Mouse (Mus musculus) MEL (cell line): Measurements from ENCODE around the gene Creb3l1. TPM values are rescaled to one million over a fixed set of nuclear protein-coding genes. Genes with fewer than 3 reads are reported as not detected.

Experiments
- DNase-seq: peaks from one replicate; pipeline ENCODE4 v3.0.0; 2011; ENCODE audit warnings: low read depth, low spot score
- H3K27ac ChIP-seq: 2 replicates; pipeline ENCODE4 v1.5.1; 2012; ENCODE audit warnings: low read depth, mild to moderate bottlenecking, control low read depth, low read length, moderate library complexity; ENCODE audit not compliant: control insufficient read depth
- H3K27me3 ChIP-seq, 2 experiments: fragments of 150-350 bp in 1 of 2; sonication (generic) in 1 of 2; 2 replicates each; pipeline ENCODE4 v1.6.1; 2012; ENCODE audit warnings: low read length in 2 of 2, mild to moderate bottlenecking in 2 of 2, improper control_type of control experiment in 1 of 2, moderate library complexity in 1 of 2; ENCODE audit not compliant: insufficient read depth in 2 of 2, control insufficient read depth in 1 of 2
- H3K36me3 ChIP-seq, 2 experiments: 2 replicates each; pipeline ENCODE4 v1.6.1; 2012 to 2014; ENCODE audit warnings: low read length in 2 of 2, improper control_type of control experiment in 1 of 2, inconsistent platforms in 1 of 2, mild to moderate bottlenecking in 1 of 2; ENCODE audit not compliant: insufficient read depth in 2 of 2, control insufficient read depth in 1 of 2
- H3K4me1 ChIP-seq, 2 experiments: fragments of 150-350 bp in 1 of 2; sonication (generic) in 1 of 2; 2 replicates each; pipeline ENCODE4 v1.6.1; 2012; ENCODE audit warnings: low read length in 2 of 2, improper control_type of control experiment in 1 of 2, mild to moderate bottlenecking in 1 of 2; ENCODE audit not compliant: insufficient read depth in 2 of 2, control insufficient read depth in 1 of 2
- H3K4me3 ChIP-seq, 2 experiments: fragments of 150-350 bp in 1 of 2; sonication (generic) in 1 of 2; 2 replicates each; pipeline ENCODE4 v1.5.1; 2012; ENCODE audit warnings: low read depth in 2 of 2, low read length in 2 of 2, mild to moderate bottlenecking in 2 of 2, moderate library complexity in 2 of 2, control low read depth in 1 of 2, improper control_type of control experiment in 1 of 2; ENCODE audit not compliant: control insufficient read depth in 1 of 2, insufficient read depth in 1 of 2
- H3K79me2 ChIP-seq: 2 replicates; pipeline ENCODE4 v1.6.1; 2012; ENCODE audit warnings: mild to moderate bottlenecking, low read length, moderate library complexity; ENCODE audit not compliant: control insufficient read depth, poor library complexity, insufficient read depth
- H3K9ac ChIP-seq: 2 replicates; pipeline ENCODE4 v1.6.1; 2012; ENCODE audit warnings: low read depth, mild to moderate bottlenecking, control low read depth, low read length, moderate library complexity; ENCODE audit not compliant: control insufficient read depth, poor library complexity, severe bottlenecking
- H3K9me3 ChIP-seq: fragments of 150-350 bp; sonication (generic); replicated peaks from 2 replicates; pipeline ENCODE4 v1.6.1; 2012; ENCODE audit warnings: mild to moderate bottlenecking, low read length, improper control_type of control experiment, moderate library complexity; ENCODE audit not compliant: insufficient read depth
- CHD1 ChIP-seq: IDR thresholded peaks from 2 replicates; pipeline ENCODE4 v1.6.1; 2012; ENCODE audit warnings: low read depth, mild to moderate bottlenecking, inconsistent platforms, low read length, improper control_type of control experiment
- CHD2 ChIP-seq: IDR thresholded peaks from 2 replicates; pipeline ENCODE4 v1.6.1; 2011; ENCODE audit warnings: low read length, improper control_type of control experiment
- CTCF ChIP-seq, 3 experiments: IDR thresholded peaks in 2 of 3; conservative IDR thresholded peaks in 1 of 3; 2 replicates each; pipeline ENCODE4 v1.5.1; 2011 to 2012; ENCODE audit warnings: low read length in 3 of 3, low read depth in 2 of 3, mild to moderate bottlenecking in 2 of 3, improper control_type of control experiment in 1 of 3, inconsistent platforms in 1 of 3, mixed read lengths in 1 of 3, moderate library complexity in 1 of 3; ENCODE audit not compliant: control insufficient read depth in 1 of 3, insufficient read depth in 1 of 3, poor library complexity in 1 of 3, severe bottlenecking in 1 of 3
- ELF1 ChIP-seq: IDR thresholded peaks from 2 replicates; pipeline ENCODE4 v1.6.1; 2014; ENCODE audit warnings: low read depth, mild to moderate bottlenecking, inconsistent platforms, low read length, improper control_type of control experiment, moderate library complexity
- HCFC1 ChIP-seq: IDR thresholded peaks from 2 replicates; pipeline ENCODE4 v1.6.1; 2012; ENCODE audit warnings: low read depth, mild to moderate bottlenecking, inconsistent platforms, low read length, improper control_type of control experiment, moderate library complexity
- JUND ChIP-seq: IDR thresholded peaks from 2 replicates; pipeline ENCODE4 v1.6.1; 2011; ENCODE audit warnings: low read depth, mild to moderate bottlenecking, improper control_type of control experiment, low read length
- KAT2A ChIP-seq: conservative IDR thresholded peaks from 2 replicates; pipeline ENCODE4 v1.6.1; 2012; ENCODE audit warnings: low read depth, low read length, improper control_type of control experiment, inconsistent platforms
- MAX ChIP-seq: IDR thresholded peaks from 2 replicates; pipeline ENCODE4 v1.6.1; 2011; ENCODE audit warnings: low read length, improper control_type of control experiment
- MAZ ChIP-seq: IDR thresholded peaks from 2 replicates; pipeline ENCODE4 v1.6.1; 2012; ENCODE audit warnings: low read depth, mild to moderate bottlenecking, inconsistent platforms, low read length, improper control_type of control experiment
- MYC ChIP-seq: IDR thresholded peaks from 2 replicates; pipeline ENCODE4 v1.6.1; 2011; ENCODE audit warnings: low read depth, mild to moderate bottlenecking, low read length, improper control_type of control experiment, moderate library complexity
- NELFE ChIP-seq: IDR thresholded peaks from 2 replicates; pipeline ENCODE4 v1.6.1; 2011; ENCODE audit warnings: low read depth, low read length, improper control_type of control experiment
- NRF1 ChIP-seq: IDR thresholded peaks from 2 replicates; pipeline ENCODE4 v1.6.1; 2014; ENCODE audit warnings: low read depth, mild to moderate bottlenecking, inconsistent platforms, low read length, improper control_type of control experiment, moderate library complexity; ENCODE audit not compliant: poor library complexity, insufficient read depth, severe bottlenecking
- RAD21 ChIP-seq: IDR thresholded peaks from 2 replicates; pipeline ENCODE4 v1.6.1; 2011; ENCODE audit warnings: mild to moderate bottlenecking, low read depth, low read length, improper control_type of control experiment
- RCOR1 ChIP-seq: IDR thresholded peaks from 2 replicates; pipeline ENCODE4 v1.6.1; 2012; ENCODE audit warnings: low read depth, mild to moderate bottlenecking, inconsistent platforms, low read length, improper control_type of control experiment
- SMC3 ChIP-seq: IDR thresholded peaks from 2 replicates; pipeline ENCODE4 v1.6.1; 2011; ENCODE audit warnings: low read depth, low read length, improper control_type of control experiment
- TCF12 ChIP-seq: IDR thresholded peaks from 2 replicates; pipeline ENCODE4 v1.6.1; 2014; ENCODE audit warnings: low read depth, mild to moderate bottlenecking, inconsistent platforms, low read length, improper control_type of control experiment, moderate library complexity
- UBTF ChIP-seq: IDR thresholded peaks from 2 replicates; pipeline ENCODE4 v1.6.1; 2012; ENCODE audit warnings: low read depth, mild to moderate bottlenecking, inconsistent platforms, low read length, improper control_type of control experiment, moderate library complexity, borderline replicate concordance; ENCODE audit not compliant: insufficient read depth
- USF2 ChIP-seq, 2 experiments: IDR thresholded peaks; 2 replicates each; pipeline ENCODE4 v1.6.1; 2011 to 2012; ENCODE audit warnings: improper control_type of control experiment in 2 of 2, low read length in 2 of 2, borderline replicate concordance in 1 of 2, inconsistent platforms in 1 of 2, low read depth in 1 of 2, mild to moderate bottlenecking in 1 of 2; ENCODE audit not compliant: insufficient read depth in 1 of 2
- ZKSCAN1 ChIP-seq: IDR thresholded peaks from 2 replicates; pipeline ENCODE4 v1.6.1; 2012; ENCODE audit warnings: low read depth, mild to moderate bottlenecking, inconsistent platforms, low read length, improper control_type of control experiment, moderate library complexity
- ZMIZ1 ChIP-seq: IDR thresholded peaks from 2 replicates; pipeline ENCODE4 v1.6.1; 2012; ENCODE audit warnings: low read depth, mild to moderate bottlenecking, inconsistent platforms, low read length, improper control_type of control experiment, moderate library complexity
- polyA plus RNA-seq, 2 experiments: library from polyadenylated mRNA; stranded (reverse) in 1 of 2; unstranded in 1 of 2; fragments of >175 nt in 1 of 2; fragments of >200 nt in 1 of 2; gene quantifications; 2 replicates each; pipeline versions ENCODE4 v1.2.1 to v1.2.4; 2012; ENCODE audit warnings: low replicate concordance in 2 of 2, low read depth in 1 of 2; ENCODE audit not compliant: insufficient read length in 2 of 2, insufficient read depth in 1 of 2, missing spikeins in 1 of 2
- total RNA-seq: library from RNA; depleted of rRNA; stranded (reverse); fragments of 300-350 nt; gene quantifications from 2 replicates; pipeline ENCODE4 v1.2.3, GENCODE M21; 2012

Gene Creb3l1
- total and polyA plus RNA-seq, 3 experiments: 0.12 to 9.1 TPM; not detected in 1

DNA sequence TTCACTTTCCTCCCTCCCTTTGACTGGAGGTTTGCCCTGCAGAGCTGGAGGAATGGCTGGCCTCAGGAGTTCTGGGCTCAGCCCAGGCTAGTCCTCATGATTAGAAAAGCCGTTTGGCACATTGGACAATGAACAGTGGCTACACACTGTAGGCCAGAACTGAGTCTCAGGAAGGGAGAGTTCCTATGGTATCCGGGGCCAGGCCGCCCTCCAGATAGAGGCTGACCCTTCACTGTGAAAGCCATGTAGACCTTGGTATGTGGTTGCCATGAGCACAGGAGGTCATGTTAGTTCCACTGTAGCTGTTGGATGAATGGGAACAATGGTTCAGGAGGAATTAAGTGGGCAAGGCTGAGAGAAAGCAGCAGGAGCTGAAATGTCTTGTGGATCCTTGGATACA lies 30.9 kb downstream of the Creb3l1 start:
- Histone ChIP-seq H3K36me3 (no peaks in the 10 kb centered on the region), H3K9me3 (no peaks in the 10 kb centered on the region), H3K27me3 (peaks cover 0 to 1% of the 10 kb centered on the region in 2 experiments; a peak in 2 of 4 replicates), H3K4me1 (no peaks in the 10 kb centered on the region), H3K4me3 (no peak overlapping the region), H3K9ac (no peak overlapping the region), H3K27ac (no peak overlapping the region), H3K79me2 (no peaks in the 10 kb centered on the region)
- no peak for DNase-seq
- TF ChIP-seq KAT2A (no peak), ZMIZ1 (no peak), USF2 (IDR thresholded peaks at IDR 0.05; ENCODE audit: borderline replicate concordance in 1 of 2, insufficient read depth in 1 of 2, low read depth in 1 of 2, low read length in 2 of 2) (no peak), UBTF (no peak), CHD2 (no peak), NRF1 (no peak), SMC3 (no peak), MYC (no peak), MAZ (no peak), CHD1 (no peak), NELFE (no peak), JUND (no peak), ELF1 (no peak), RAD21 (no peak), TCF12 (no peak), MAX (no peak)

DNA sequence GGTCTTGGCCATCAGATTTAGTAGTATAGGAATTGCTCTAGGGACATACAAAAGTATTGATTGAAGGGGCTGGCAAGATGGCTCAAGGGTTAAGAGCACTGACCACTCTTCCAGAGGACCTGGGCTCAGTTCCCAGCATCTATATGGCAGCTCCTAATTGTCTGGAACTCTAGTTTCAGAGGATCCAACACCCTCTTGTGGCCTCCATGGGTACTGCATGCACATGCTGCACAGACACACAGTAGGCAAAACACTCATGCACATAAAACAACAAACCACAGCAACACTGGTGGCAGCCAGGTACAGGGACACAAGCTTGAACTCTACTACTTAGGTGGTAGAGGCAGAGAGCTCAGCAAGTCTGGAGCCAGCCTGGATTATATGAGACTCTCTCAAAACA lies 34.6 kb downstream of the Creb3l1 start:
- H3K9ac ChIP-seq: no peak overlapping the region
- H3K36me3 ChIP-seq: no peaks in the 10 kb centered on the region
- H3K79me2 ChIP-seq: no peaks in the 10 kb centered on the region
- no peak overlapping the region for H3K27ac ChIP-seq
- TF ChIP-seq CHD2 (no peak), CTCF (IDR thresholded peaks at IDR 0.05 in 2 of 3, conservative IDR thresholded peaks at IDR 0.05 in 1 of 3; ENCODE audit: control insufficient read depth in 1 of 3, insufficient read depth in 1 of 3, low read depth in 2 of 3, low read length in 3 of 3, poor library complexity in 1 of 3, severe bottlenecking in 1 of 3) (peak; percentile 53 to 78 (median 64)), ZKSCAN1 (peak; percentile 82; the same call in 1 of the 2 replicates), HCFC1 (no peak), TCF12 (no peak), SMC3 (peak; percentile 55), MYC (0 out of 2 replicates have a peak, but pooled peaks have one; percentile 21), RCOR1 (no peak), RAD21 (peak; percentile 55)
- TF ChIP-seq, all 39 proteins: peak for 5
- Histone ChIP-seq H3K4me3 (no peak overlapping the region), H3K9me3 (no peaks in the 10 kb centered on the region), H3K4me1 (peaks cover 4 to 11% of the 10 kb centered on the region in 2 experiments; a peak in 2 of 4 replicates), H3K27me3 (peaks cover 0 to 1% of the 10 kb centered on the region in 2 experiments; a peak in 1 of 4 replicates)
- DNase-seq: peak; percentile 53
